Mouse (Mus musculus) right cerebral cortex, postnatal 10 days (tissue): Measurements from ENCODE around the gene Hcar1.

ENCODE experiments used
- DNase-seq, 2 experiments: peaks; one replicate each; pipeline ENCODE4 v3.0.0; 2021; ENCODE audit warnings: low spot score in 2 of 2

Gene Hcar1

DNA sequence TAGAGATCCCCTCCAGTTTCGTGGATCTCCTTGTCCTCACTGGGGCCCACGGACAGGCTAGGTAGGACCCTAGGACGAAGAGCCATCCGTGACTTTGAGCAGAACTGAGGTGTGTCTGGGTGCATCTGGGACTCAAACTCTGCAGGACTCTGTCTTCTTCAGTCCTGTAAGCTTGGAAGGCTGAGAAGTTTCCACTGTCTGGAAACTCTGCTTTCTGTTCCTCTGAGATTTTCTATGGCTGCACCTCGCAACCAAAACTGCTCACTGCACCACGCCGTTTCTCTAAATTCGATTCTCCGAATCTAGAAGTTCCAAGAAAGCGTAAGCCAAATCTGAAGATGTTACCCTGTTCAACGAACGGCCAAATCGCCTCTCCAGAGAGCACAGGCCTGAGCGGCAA is 15.9 kb downstream of the Hcar1 start:
- no peak for DNase-seq

GRCm38 (mm10) chr5:123862374-123863350 is 17.2 kb downstream of the Hcar1 start:
- no peak for DNase-seq

DNA sequence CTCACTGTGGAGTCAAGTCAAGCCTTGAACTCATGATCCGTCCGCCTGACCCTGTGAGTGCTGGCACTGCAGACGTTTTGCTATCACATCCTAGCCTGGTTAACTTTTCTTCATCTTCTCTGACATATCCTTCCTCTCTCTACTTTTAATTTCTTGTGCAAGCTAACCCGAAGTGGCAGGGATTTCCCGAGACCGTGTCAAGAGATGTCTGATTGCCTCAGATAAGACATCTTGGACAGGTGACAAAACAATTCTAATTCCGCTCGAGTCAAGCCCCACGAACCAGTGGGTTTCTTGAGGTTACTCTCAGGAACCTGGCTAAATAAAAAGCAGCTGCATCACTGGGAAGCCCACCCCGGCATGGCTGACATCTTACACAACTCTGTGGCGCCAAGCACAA is 21.0 kb downstream of the Hcar1 start:
- DNase-seq = no peak

- no peak for DNase-seq
These were observed 25.3 kb downstream of the Hcar1 start for GRCm38 (mm10) chr5:123854511-123854910.

GRCm38 (mm10) chr5:123853877-123854504 is 25.8 kb downstream of the Hcar1 start:
- no peak for DNase-seq

- DNase-seq = no peak
These were observed 28.4 kb downstream of the Hcar1 start for GRCm38 (mm10) chr5:123851398-123851797.

DNA sequence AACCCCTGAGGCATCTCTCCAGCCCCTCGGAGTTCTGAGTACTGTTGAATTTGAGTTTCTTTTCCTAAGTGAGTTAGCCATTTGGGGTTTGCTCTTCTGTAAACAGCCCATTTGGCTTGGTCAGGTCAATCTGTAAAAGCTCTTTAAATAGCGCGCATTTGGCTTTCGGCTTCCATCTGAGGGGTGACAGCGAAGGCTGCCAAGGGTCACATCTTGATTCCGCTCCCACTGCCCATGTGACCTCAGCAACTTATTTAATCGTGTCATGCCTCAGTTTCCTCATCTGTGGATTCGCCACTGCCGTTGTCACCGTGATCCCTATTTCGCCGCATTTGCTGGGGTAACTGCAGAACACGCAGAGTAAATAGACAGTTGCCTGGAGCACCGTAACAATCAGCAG is 35.5 kb downstream of the Hcar1 start:
- no peak for DNase-seq

DNA sequence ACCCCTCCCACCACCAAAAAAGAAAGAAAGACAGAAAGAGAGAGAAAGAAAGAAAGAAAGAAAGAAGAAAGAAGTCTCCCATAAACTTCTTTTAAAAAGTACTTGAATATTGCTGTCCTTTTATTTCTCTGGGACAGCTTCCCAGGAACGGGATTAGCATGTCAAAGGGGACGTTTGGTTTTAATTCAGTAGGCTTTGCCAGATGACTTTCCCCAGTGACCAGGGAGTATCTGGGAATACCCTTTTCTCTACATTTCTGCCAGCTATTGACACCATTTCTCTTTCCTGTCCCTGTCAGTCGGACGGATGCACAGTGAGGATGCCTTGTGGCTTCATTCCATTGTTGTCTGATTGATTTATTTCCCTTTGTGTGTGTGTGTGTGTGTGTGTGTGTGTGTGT is 36.0 kb downstream of the Hcar1 start:
- DNase-seq = no peak

GRCm38 (mm10) chr5:123842935-123843282 is 36.9 kb downstream of the Hcar1 start:
- no peak for DNase-seq

DNA sequence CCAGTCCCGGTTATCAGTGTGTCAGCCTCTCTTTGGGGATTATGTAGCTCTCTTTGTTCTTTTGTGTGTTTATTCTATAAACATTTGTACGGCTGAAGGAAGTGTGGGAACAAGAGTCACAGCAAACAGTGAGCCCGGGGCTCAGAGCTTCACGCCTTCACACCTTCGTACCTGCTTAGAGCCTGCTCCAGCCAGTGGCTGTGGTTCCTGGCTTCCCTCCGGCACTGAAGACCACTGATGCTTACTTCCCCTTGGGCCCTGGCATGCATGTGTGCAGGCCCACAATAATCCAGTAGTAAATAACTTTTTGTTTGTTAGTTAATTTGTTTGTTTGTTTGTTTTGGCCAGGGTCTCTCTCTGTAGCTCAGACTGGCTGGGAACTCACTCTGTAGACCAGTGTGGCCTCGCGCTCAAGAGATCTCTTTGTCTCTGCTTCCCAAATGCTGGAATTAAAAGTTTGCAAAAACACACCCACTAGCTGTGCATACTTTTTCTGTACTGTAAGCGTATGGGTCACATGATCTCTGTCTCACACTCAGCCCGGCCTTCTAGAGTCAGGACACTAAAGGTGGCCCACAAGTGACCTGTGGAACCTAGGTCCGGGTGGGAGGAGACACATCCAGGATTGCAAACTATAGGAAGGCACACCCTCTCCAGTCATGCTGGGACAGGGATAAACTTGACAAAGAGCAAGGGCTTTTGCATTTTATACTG is 37.4 kb downstream of the Hcar1 start:
- DNase-seq = no peak

- no peak for DNase-seq
These were observed 42.4 kb downstream of the Hcar1 start for GRCm38 (mm10) chr5:123837371-123837770.

- no peak for DNase-seq
These were observed 45.0 kb downstream of the Hcar1 start for GRCm38 (mm10) chr5:123834836-123835235.

DNA sequence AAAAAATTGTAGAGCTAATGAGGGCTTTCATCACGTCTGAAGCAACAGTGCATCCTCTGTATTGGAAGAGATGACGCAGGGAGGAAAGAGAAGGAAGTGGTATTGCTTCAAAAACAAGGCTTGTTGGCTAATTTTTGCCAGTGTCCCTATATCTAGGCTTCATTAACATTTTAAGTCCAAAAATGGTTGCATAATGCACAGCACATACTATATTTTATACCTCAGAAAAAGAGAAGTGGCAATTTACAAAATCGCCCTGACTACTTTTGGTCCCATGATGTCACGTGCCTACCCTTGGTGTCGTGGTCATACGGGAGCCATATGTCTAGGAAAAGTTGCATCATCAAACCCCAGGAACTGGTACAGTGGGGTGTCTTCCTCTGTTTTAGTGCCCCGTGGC is 47.5 kb downstream of the Hcar1 start:
- DNase-seq = no peak

DNA sequence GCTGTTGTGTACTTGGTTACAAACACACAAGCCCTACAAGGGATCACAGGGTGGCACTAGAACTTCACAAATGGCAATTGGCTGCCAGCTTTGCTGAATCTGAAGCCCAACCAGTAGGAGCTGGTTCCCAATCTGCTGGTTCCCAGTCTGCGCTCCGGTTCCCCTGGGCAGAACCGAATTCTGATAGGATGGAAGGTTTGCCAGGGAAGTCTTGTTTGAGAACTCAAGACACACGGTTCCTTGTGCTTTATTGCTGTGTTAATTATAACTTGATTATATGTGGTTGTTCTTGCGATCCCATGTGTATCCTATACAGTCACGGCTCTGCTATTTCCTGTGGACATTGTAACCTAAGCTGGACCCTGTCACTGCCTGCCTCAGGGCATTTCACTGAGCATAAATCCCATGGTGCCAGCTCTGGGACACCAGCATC is 52.1 kb downstream of the Hcar1 start:
- DNase-seq = peak; percentile 65 to 68
